Mouse (Mus musculus) macrophage (primary cell): ENCODE measurements around the gene Camsap3. TPM values are rescaled to one million over a fixed set of nuclear protein-coding genes. Genes with fewer than 3 reads are reported as not detected.
"Not testable (repeated sequence)": the region's sequence is repeated elsewhere in the genome, so short reads cannot be mapped to it uniquely, and the experiment has no call there.

ENCODE experiments used
- H3K27ac ChIP-seq: fragments of 350-480 bp; formaldehyde crosslinking; 2 replicates; pipeline ENCODE4 v1.9.0; 2021
- H3K36me3 ChIP-seq: fragments of 350-480 bp; formaldehyde crosslinking; 2 replicates; pipeline ENCODE4 v1.9.0; 2021; ENCODE audit errors: inconsistent target
- H3K4me3 ChIP-seq: fragments of 350-480 bp; formaldehyde crosslinking; 2 replicates; pipeline ENCODE4 v1.9.0; 2021; ENCODE audit errors: inconsistent target
- H3K79me2 ChIP-seq: fragments of 350-480 bp; formaldehyde crosslinking; 2 replicates; pipeline ENCODE4 v1.9.0; 2021; ENCODE audit errors: inconsistent target
- WGBS: methylation state at CpG from one replicate; pipeline ENCODE4 v1.1.7; 2026; ENCODE audit warnings: inconsistent platforms; ENCODE audit not compliant: missing documents; 5-methylcytosine and 5-hydroxymethylcytosine counted together
- polyA plus RNA-seq: library from polyadenylated mRNA; stranded (reverse); fragments of 250-400 nt; gene quantifications from 3 replicates; pipeline ENCODE4 v1.2.4, GENCODE M21; 2018; ENCODE audit warnings: inconsistent platforms
- total RNA-seq, 78 experiments: library from RNA; depleted of rRNA; stranded (reverse); fragments of 250-400 nt; gene quantifications; 1 replicate in 9 of 78; 2 replicates in 24 of 78; 3 replicates in 43 of 78; 4 replicates in 2 of 78; pipeline ENCODE4 v1.2.4; 2018; ENCODE audit warnings: inconsistent platforms in 56 of 78

Gene Camsap3
- total RNA-seq (2018; cell fraction: chromatin; rRNA removed), result under 1 TPM in 4 of 26 experiments, not detected in 22; 0.31 to 0.98 (median 0.81) TPM
- total RNA-seq (2018; cell fraction: cytosol; rRNA removed), result under 1 TPM in 13 of 26 experiments, not detected in 13; 0.05 to 0.30 (median 0.09) TPM
- 1 to 10 TPM in 1 of 26 experiments, under 1 TPM in 3, not detected in 22; 0.22 to 2.9 (median 0.44) TPM for total RNA-seq (2018; cell fraction: nucleus; rRNA removed)
- 0.52 to 1.1 TPM in 2 of 3 replicates, not detected in the other for polyA plus RNA-seq

- H3K4me3 ChIP-seq, result no peak within 1 kb of the TSS
- H3K79me2 ChIP-seq, result no peaks in the 10 kb centered on the region
- H3K36me3 ChIP-seq, result no peaks in the 10 kb centered on the region
- 3% methylated on average over 7 of the region's 7 CpGs for WGBS
- no peak within 1 kb of the TSS for H3K27ac ChIP-seq
Observed at GRCm38 (mm10) chr8:3586993-3587390, at the start of gene Camsap3. Gene Camsap3, plus strand, starts transcription at chr8:3587293.

- 93% methylated on average over 12 of the region's 26 CpGs for WGBS
- no peak overlapping the region for H3K27ac ChIP-seq
- no peaks in the 10 kb centered on the region for H3K79me2 ChIP-seq
- H3K4me3 ChIP-seq, result no peak overlapping the region
- H3K36me3 ChIP-seq, result peaks cover 52% of the 10 kb centered on the region
Observed at GRCm38 (mm10) chr8:3537666-3538065, 49.4 kb upstream of the Camsap3 start.

DNA sequence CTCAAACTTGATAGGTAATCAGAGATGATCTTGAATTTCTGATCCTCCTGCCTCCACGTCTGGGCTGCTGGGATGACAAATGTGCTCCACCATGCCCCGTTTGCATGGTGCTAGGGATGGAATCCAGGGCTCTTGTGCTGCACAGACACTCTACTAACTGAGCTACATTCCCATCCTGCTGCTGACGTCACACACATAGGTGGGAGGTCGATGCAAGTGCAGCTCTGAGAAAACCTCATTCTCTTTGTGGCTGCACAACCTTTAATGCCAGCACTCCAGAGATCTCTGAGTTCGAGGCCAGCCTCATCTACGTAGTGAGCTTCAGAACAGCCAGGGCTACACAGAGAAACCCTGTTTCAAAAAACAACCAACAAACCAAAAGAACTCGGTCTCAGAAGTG lies 47.9 kb upstream of the Camsap3 start:
- H3K36me3 ChIP-seq, result peaks cover 63% of the 10 kb centered on the region
- no peaks in the 10 kb centered on the region for H3K79me2 ChIP-seq
- no peak overlapping the region for H3K4me3 ChIP-seq
- WGBS, result 93% methylated on average over 7 of the region's 7 CpGs
- no peak overlapping the region for H3K27ac ChIP-seq

DNA sequence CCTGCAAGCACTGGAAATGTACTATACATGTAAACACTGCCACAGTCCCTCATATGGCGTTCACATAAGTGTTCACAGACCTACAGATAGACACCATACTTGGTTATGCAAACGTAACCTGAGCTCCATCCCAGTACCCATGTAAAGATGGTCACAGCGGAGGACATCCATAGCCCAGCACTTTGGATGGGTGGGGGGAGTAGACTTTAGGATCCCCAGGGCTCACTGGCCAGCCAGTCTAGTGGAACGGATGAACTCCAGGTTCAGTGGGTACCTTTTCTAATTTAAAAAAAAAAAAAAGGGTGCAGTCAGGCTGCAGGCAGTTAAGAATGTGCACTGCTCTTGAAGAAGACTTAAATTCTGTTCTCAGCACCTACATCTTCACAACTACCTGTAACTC lies 47.0 kb upstream of the Camsap3 start:
- Histone ChIP-seq H3K36me3 (peaks cover 65% of the 10 kb centered on the region), H3K4me3 (no peak overlapping the region)
- 100% methylated on average over 4 of the region's 4 CpGs for WGBS

DNA sequence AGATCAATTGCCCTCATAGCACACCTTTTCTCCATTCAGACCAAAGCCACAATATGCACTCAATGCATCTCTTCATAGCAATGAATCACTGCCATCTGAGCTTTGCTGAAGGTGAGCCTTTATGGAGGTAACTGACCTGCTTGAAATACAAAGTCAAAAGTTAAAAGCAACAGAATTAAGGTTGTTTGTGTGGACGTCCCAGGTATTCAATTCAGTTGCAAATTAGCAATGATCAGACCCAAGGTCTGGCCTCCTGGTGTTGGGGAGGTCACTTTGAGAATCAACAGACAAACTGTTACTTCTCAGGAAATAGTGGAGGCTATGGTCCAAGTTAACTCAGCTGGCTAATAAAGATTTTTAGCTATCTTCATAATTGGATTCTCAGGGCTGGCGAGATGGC lies 40.6 kb upstream of the Camsap3 start:
- H3K79me2 ChIP-seq, result no peaks in the 10 kb centered on the region
- 96% methylated on average over 2 of the region's 2 CpGs for WGBS
- H3K36me3 ChIP-seq, result peaks cover 16% of the 10 kb centered on the region; the same call in 1 of the 2 replicates
- H3K27ac ChIP-seq, result no peak overlapping the region
- H3K4me3 ChIP-seq, result no peak overlapping the region

More for the DNA sequence above, 47.0 kb upstream of the Camsap3 start:
- no peaks in the 10 kb centered on the region for H3K79me2 ChIP-seq
- H3K27ac ChIP-seq, result no peak overlapping the region

DNA sequence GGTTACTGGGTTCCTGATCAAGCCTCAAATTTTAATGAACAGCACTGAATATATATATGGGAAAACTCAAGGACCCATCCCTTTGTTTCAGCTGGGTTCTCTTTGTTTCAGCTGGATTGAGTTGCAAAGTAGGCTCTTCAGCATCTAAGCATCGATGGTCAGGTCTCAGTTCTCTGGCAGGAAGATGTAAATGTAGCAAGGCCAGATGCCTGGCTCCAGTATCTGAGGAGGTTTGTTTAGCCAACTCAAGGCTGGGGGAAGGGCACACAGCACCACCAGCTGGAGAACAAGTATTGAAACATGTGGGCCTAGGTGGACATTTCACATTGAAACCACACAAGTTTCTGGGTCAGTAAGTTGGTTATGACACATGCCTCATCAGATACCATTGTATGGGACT lies 34.9 kb upstream of the Camsap3 start:
- H3K36me3 ChIP-seq, result no peaks in the 10 kb centered on the region
- no peak overlapping the region for H3K4me3 ChIP-seq
- no peaks in the 10 kb centered on the region for H3K79me2 ChIP-seq
- 92% methylated on average over 1 of the region's 1 CpGs for WGBS
- H3K27ac ChIP-seq, result no peak overlapping the region

DNA sequence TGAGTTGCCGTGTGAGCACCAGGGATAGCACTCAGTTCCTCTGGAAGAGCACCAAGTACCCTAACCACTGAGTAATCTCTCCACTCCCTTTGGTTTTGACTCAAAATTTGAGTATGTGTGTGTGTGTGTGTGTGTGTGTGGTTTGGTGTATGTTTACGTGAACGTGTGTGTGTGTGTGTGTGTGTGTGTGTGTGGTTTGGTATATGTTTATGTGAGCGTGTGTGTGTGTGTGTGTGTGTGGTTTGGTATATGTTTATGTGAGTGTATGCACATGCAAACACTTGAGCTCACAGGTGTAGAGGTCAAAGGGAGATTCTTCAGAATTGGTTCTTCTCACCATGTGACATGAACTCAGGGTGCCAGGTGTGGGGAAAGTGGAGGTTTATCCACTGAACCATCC lies 31.0 kb upstream of the Camsap3 start:
- Histone ChIP-seq H3K79me2 (no peaks in the 10 kb centered on the region), H3K36me3 (no peaks in the 10 kb centered on the region), H3K27ac (no peak overlapping the region), H3K4me3 (no peak overlapping the region)
- 64% methylated on average over 4 of the region's 4 CpGs for WGBS

GRCm38 (mm10) chr8:3567641-3568371 lies 19.3 kb upstream of the Camsap3 start, which contains the start of gene C330021F23Rik:
Gene C330021F23Rik, plus strand, starts transcription at chr8:3567990.
- Histone ChIP-seq H3K27ac (no peak within 1 kb of the TSS), H3K36me3 (no peaks in the 10 kb centered on the region), H3K4me3 (no peak within 1 kb of the TSS), H3K79me2 (no peaks in the 10 kb centered on the region)
- 59% methylated on average over 12 of the region's 12 CpGs for WGBS

GRCm38 (mm10) chr8:3568378-3568777 lies 18.7 kb upstream of the Camsap3 start:
- Histone ChIP-seq H3K4me3 (no peak overlapping the region), H3K27ac (no peak overlapping the region), H3K36me3 (no peaks in the 10 kb centered on the region), H3K79me2 (no peaks in the 10 kb centered on the region)
- 47% methylated on average over 7 of the region's 7 CpGs for WGBS

DNA sequence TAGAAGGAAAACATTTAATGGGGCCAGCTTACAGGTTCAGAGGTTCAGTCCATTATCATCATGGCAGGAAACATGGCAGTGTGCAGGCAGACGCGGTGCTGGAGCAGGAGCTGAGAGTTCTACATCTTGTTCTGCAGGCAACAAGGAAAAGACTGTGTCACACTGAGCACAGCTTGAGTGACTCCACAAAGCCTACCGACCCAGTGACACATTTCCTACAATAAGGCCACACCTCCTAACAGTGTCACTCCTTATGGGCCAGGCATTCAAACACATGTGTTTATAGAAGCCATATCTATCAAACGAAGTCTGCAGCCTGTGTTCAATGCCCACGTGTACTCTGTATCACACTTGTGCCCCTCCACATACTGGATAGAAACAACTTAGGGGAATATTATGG lies 17.3 kb upstream of the Camsap3 start:
- H3K27ac ChIP-seq, result no peak overlapping the region
- H3K4me3 ChIP-seq, result no peak overlapping the region
- no peaks in the 10 kb centered on the region for H3K36me3 ChIP-seq
- 93% methylated on average over 5 of the region's 5 CpGs for WGBS
- no peaks in the 10 kb centered on the region for H3K79me2 ChIP-seq

GRCm38 (mm10) chr8:3574546-3574945 lies 12.5 kb upstream of the Camsap3 start:
- H3K36me3 ChIP-seq, result no peaks in the 10 kb centered on the region
- 100% methylated on average over 3 of the region's 3 CpGs for WGBS
- H3K79me2 ChIP-seq, result no peaks in the 10 kb centered on the region
- no peak overlapping the region for H3K4me3 ChIP-seq
- no peak overlapping the region for H3K27ac ChIP-seq

DNA sequence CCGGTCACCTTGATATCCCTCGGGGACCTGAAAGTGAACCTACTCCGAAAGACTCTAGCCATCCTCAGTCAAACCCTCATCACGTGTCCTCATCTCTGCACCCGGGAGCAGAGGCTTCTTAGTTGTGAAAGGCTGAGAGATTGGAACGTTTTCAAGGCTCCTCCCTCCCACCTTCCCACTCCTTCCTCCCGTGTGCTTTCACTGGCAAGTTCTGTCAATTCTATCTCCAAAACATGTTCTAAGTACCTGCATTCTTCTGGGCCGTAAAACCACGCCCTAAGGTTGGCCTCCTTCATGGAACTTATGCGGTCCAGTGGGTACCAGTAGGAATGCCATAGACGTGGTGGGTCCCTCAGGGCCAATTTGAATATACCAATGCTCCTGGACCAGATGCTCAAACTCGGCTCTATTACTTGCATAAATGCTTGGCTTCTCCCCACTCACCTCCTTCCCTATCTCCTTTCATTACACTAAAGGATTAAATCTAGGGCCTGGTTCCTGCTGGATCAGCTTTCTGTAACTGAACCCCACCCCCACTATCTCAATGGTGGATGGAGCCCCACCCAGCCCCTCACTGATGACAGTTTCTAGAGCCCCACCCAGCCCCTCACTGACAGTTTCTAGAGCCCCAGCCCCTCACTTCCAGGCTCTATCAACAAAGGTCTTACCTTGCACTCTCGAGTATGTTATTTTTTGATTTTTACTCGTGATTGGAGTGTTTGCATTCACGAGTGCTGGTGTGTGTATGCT lies 10.7 kb upstream of the Camsap3 start:
- Histone ChIP-seq H3K79me2 (no peaks in the 10 kb centered on the region), H3K27ac (no peak overlapping the region), H3K36me3 (no peaks in the 10 kb centered on the region), H3K4me3 (no peak overlapping the region)
- WGBS, result 73% methylated on average over 15 of the region's 15 CpGs

- Histone ChIP-seq H3K79me2 (no peaks in the 10 kb centered on the region), H3K36me3 (no peaks in the 10 kb centered on the region), H3K27ac (no peak overlapping the region), H3K4me3 (no peak overlapping the region)
- 89% methylated on average over 9 of the region's 9 CpGs for WGBS
Observed at GRCm38 (mm10) chr8:3579390-3580364, 7.4 kb upstream of the Camsap3 start.

GRCm38 (mm10) chr8:3581961-3582360 lies 5.1 kb upstream of the Camsap3 start:
- WGBS, result 92% methylated on average over 1 of the region's 3 CpGs
- H3K4me3 ChIP-seq, H3K27ac ChIP-seq, H3K79me2 ChIP-seq, H3K36me3 ChIP-seq: not testable (repeated sequence)
